ENCODE assay signal across 7 mouse cellular contexts in genomic region chr10:60686641-60686975, GRCm38 (mm10). TPM values are rescaled to one million over a fixed set of nuclear protein-coding genes. Genes with fewer than 3 reads are reported as not detected.
DNase-seq lines count a peak whose midpoint lies in the region; ATAC-seq and TF ChIP-seq lines count a peak whose summit lies in the region.

No protein-coding gene starts in this region.

- TF ChIP-seq CTCF in olfactory bulb, adult 2 months (IDR thresholded peaks at IDR 0.05; ENCODE audit: insufficient read depth, low read depth, low read length) = no peak

- H3K36me3 ChIP-seq in forebrain, embryonic 14.5 days (ENCODE audit: control insufficient read depth, insufficient read depth, low read length) = no peaks in the 10 kb centered on the region
- H3K36me3 ChIP-seq in intestine, embryonic 16.5 days (ENCODE audit: control insufficient read depth, insufficient read depth, low read length) = no peaks in the 10 kb centered on the region

- peak overlapping the region; percentile 100 for H3K4me2 ChIP-seq in forebrain, embryonic 14.5 days (ENCODE audit: low read length)
- peak overlapping the region; percentile 99 for H3K4me2 ChIP-seq in intestine, embryonic 16.5 days (ENCODE audit: low read depth, low read length)

- H3K4me3 ChIP-seq in forebrain, embryonic 14.5 days (ENCODE audit: low read depth, low read length) = peak overlapping the region; percentile 56
- peak overlapping the region; percentile 65 for H3K4me3 ChIP-seq in intestine, embryonic 16.5 days (ENCODE audit: low read length)
- H3K4me3 ChIP-seq in olfactory bulb, adult 2 months (ENCODE audit: insufficient read depth, low read depth, low read length) = peak overlapping the region; percentile 58

- H3K4me1 ChIP-seq in forebrain, embryonic 14.5 days (ENCODE audit: control insufficient read depth, insufficient read depth, low read length) = peaks cover 13% of the 10 kb centered on the region
- peaks cover 11% of the 10 kb centered on the region for H3K4me1 ChIP-seq in intestine, embryonic 16.5 days (ENCODE audit: control insufficient read depth, insufficient read depth, low read length)
- H3K4me1 ChIP-seq in olfactory bulb, adult 2 months (ENCODE audit: control insufficient read depth, insufficient read depth, low read length) = peaks cover 18% of the 10 kb centered on the region

- H3K9ac ChIP-seq in forebrain, embryonic 14.5 days (ENCODE audit: low read length) = peak overlapping the region; percentile 61
- peak overlapping the region; percentile 70 for H3K9ac ChIP-seq in intestine, embryonic 16.5 days (ENCODE audit: low read depth, low read length)

- peaks cover 49% of the 10 kb centered on the region for H3K27me3 ChIP-seq in forebrain, embryonic 14.5 days (replicated peaks; ENCODE audit: control insufficient read depth, insufficient read depth, low read length)
- peaks cover 41% of the 10 kb centered on the region for H3K27me3 ChIP-seq in intestine, embryonic 16.5 days (replicated peaks; ENCODE audit: control insufficient read depth, insufficient read depth, low read length)

- H3K27ac ChIP-seq in forebrain, embryonic 14.5 days (ENCODE audit: low read depth, low read length) = no peak overlapping the region
- H3K27ac ChIP-seq in intestine, embryonic 16.5 days (ENCODE audit: low read length) = no peak overlapping the region
- no peak overlapping the region for H3K27ac ChIP-seq in olfactory bulb, adult 2 months (ENCODE audit: insufficient read depth, low read depth, low read length)

- ATAC-seq in forebrain, embryonic 14.5 days = peak; percentile 10; the same call in 1 of the 2 replicates
- no peak for ATAC-seq in intestine, embryonic 16.5 days

- peak; percentile 20 for DNase-seq in ovary, postnatal 36 days (ENCODE audit: low spot score)
- DNase-seq in ovary, postnatal 10 days (ENCODE audit: low spot score) = no peak
- no peak for DNase-seq in forebrain, embryonic 14.5 days (ENCODE audit: low spot score)
- no peak for DNase-seq in cerebellum, adult 8-10 months
- DNase-seq in layer of hippocampus, adult 9-10 months (ENCODE audit: low spot score) = no peak

- no peak for TF ChIP-seq POLR2A in olfactory bulb, adult 2 months (IDR thresholded peaks at IDR 0.05; ENCODE audit: insufficient read depth, low read depth, low read length)

- H3K9me3 ChIP-seq in forebrain, embryonic 14.5 days (replicated peaks; ENCODE audit: control insufficient read depth, low read length) = no peaks in the 10 kb centered on the region
- H3K9me3 ChIP-seq in intestine, embryonic 16.5 days (ENCODE audit: control insufficient read depth, low read length) = no peaks in the 10 kb centered on the region

- under 1% methylated on average over 37 of the region's 37 CpGs for WGBS in forebrain, embryonic 14.5 days
- WGBS in intestine, embryonic 16.5 days = under 1% methylated on average over 37 of the region's 37 CpGs
- WGBS in olfactory bulb, adult 2 months = under 1% methylated on average over 37 of the region's 37 CpGs

RNA-seq across cellular contexts. Expression of gene Cdh23, which starts 9.7 kb away (rescaled TPM):
- 2.0 and 2.8 TPM in 2 replicates for polyA plus RNA-seq in forebrain, embryonic 14.5 days (2014; fragmentation: Nextera tagmentation; extraction: Ambion mirVana)
- 0.33 and 0.67 TPM in 2 replicates for polyA plus RNA-seq in intestine, embryonic 16.5 days (2015; fragmentation: Nextera tagmentation; extraction: Ambion mirVana)
- not detected in 2 replicates for polyA plus RNA-seq in olfactory bulb, adult 2 months (2012; ENCODE audit: insufficient read depth, insufficient read length, low replicate concordance, missing spikeins)
